Mouse (Mus musculus): ENCODE data around the gene Arhgef2.

Arhgef2 gene

GRCm38 (mm10) chr3:88685958-88686451 is 80.2 kb downstream of the Arhgef2 start:
- DNase-seq: peak; percentile 48

DNA sequence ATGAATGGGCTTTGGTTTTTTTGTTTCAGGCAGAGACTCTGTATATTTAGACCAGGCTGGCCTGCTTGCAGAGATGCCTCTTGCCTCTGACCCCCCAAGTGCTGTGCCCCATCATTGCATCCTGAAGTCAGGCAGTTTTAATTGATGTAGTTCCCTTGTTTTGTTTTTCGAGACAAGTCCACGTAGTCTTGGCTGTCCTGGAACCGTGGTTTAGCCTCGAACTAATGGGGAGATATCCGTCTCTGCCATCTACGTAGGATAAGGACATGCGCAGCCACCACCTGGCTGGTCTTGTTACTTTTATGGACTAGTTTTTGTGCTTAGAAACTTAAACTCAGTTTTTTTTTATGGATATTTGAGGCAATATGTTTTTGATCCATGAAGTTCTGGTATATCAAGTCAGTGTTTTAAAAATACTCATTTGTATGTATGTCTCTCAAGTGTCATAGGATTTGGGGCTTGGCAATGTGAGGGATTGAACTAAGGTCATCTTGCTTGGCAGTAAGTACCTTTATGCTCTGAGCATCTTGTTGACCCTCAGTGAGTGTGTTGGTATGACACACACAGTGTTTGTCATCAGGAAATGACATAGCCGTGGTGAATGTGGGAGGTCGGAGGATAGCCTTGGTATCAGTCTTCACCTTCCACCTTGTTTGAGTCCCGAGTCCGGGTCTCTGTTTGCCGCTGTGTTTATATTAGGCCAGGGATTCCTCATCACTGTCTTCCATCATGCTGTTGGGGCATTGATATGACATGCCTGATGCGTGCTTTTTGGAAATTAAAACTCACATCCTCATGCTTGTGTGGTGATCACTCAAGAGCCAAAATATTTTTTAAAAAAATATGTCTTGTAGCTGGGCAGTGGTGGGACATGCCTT is 81.2 kb downstream of the Arhgef2 start:
- no peak for DNase-seq

GRCm38 (mm10) chr3:88689079-88689478 is 83.3 kb downstream of the Arhgef2 start:
- DNase-seq: no peak

DNA sequence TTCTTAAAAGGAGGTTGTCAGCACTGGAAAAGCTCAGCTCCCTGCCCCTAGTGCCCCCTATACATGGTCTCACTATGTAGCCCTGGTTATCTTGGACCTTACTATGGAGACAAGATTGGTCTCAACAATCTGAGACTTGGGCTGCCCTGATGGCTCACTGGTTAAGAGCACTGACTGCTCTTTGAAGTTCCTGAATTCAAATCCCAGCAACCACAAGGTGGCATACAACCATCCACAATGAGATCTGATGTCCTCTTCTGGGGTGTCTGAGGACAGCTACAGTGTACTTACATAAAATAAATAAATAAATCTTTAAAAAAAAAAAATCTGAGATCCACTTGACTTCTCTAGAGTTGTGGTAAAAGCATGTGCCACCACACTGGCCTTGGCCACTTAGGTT is 89.8 kb downstream of the Arhgef2 start:
- DNase-seq: no peak
